Mouse (Mus musculus) liver, embryonic 16.5 days (tissue): ENCODE data around the gene Tmem255b. TPM values are rescaled to one million over a fixed set of nuclear protein-coding genes. Genes with fewer than 3 reads are reported as not detected.

Source experiments
- ATAC-seq: fragments of 200-750 bp; cut with Nextera tagmentation; 2 replicates; pipeline ENCODE4 v1.8.0; 2017; ENCODE audit warnings: low read depth, mild to moderate bottlenecking, moderate number of reproducible peaks, moderate library complexity
- H3K27ac ChIP-seq: fragments of 300-500 bp; sonication (generic); 2 replicates; pipeline ENCODE4 v1.5.1; 2014; ENCODE audit warnings: mild to moderate bottlenecking, low read length
- H3K27me3 ChIP-seq: fragments of 300-500 bp; sonication (generic); 2 replicates; pipeline ENCODE4 v1.6.1; 2014; ENCODE audit warnings: low read depth, low read length, mixed read lengths; ENCODE audit not compliant: control insufficient read depth, insufficient read depth
- H3K36me3 ChIP-seq: fragments of 300-500 bp; sonication (generic); 2 replicates; pipeline ENCODE4 v1.6.1; 2014; ENCODE audit warnings: mild to moderate bottlenecking; ENCODE audit not compliant: control insufficient read depth, insufficient read depth
- H3K4me1 ChIP-seq: fragments of 300-500 bp; sonication (generic); 2 replicates; pipeline ENCODE4 v1.6.1; 2014; ENCODE audit warnings: low read depth, low read length, mixed read lengths; ENCODE audit not compliant: control insufficient read depth
- H3K4me2 ChIP-seq: fragments of 300-500 bp; sonication (generic); 2 replicates; pipeline ENCODE4 v1.6.1; 2014; ENCODE audit warnings: low read depth, low read length, mixed read lengths
- H3K4me3 ChIP-seq: fragments of 300-500 bp; sonication (generic); 2 replicates; pipeline ENCODE4 v1.5.1; 2014; ENCODE audit warnings: low read depth, mild to moderate bottlenecking, low read length
- H3K9ac ChIP-seq: fragments of 300-500 bp; sonication (generic); 2 replicates; pipeline ENCODE4 v1.6.1; 2014; ENCODE audit warnings: low read depth, low read length
- H3K9me3 ChIP-seq: fragments of 300-500 bp; sonication (generic); replicated peaks from 2 replicates; pipeline ENCODE4 v1.6.1; 2016; ENCODE audit warnings: low read length; ENCODE audit not compliant: control insufficient read depth
- WGBS: fragments of 180-500 bp; shearing (Covaris S2); extraction: QIAGEN DNeasy Blood & Tissue Kit; methylation state at CpG from one replicate; pipeline ENCODE4 v1.1.7; 2014; ENCODE audit not compliant: insufficient replicate concordance; 5-methylcytosine and 5-hydroxymethylcytosine counted together
- polyA plus RNA-seq: library from polyadenylated mRNA; unstranded; fragments of >200 nt; fragmentation: Nextera tagmentation; extraction: Ambion mirVana; gene quantifications from 2 replicates; pipeline ENCODE4 v1.2.1, GENCODE M21; 2015

Tmem255b gene
- polyA plus RNA-seq, 1 experiment from 2014 or later, result 0.12 TPM

DNA sequence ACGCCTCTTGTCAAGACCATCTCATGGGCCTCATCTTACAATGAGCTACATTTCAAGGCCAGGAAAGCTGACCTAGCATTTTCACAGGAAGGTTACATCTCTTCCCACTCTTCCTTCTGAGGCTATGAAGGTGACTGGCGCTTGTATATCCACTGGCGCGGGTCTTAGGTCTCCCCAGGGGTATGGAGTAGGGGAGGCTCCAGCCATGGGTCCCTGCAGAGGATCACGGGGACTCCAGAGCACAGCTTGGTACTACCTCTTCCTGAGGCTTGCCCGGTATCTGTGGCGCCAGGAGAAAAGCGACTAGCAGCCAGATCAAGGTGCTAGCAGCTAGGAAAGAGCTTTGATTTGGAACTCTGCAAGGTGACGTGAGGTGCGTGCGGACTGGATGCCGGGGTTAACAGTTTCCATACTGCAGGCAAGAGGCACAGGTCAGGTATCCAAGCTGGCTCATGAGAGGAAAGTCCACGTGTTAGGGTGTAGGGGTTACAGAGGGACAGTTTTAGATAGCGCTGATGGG lies 56.6 kb downstream of the Tmem255b start:
- H3K9me3 ChIP-seq, result no peaks in the 10 kb centered on the region
- no peaks in the 10 kb centered on the region for H3K4me1 ChIP-seq
- no peak overlapping the region for H3K9ac ChIP-seq
- H3K27me3 ChIP-seq, result peaks cover 34% of the 10 kb centered on the region
- no peaks in the 10 kb centered on the region for H3K36me3 ChIP-seq
- ATAC-seq, result no peak
- 69% methylated on average over 14 of the region's 14 CpGs for WGBS
- H3K27ac ChIP-seq, result no peak overlapping the region
- no peak overlapping the region for H3K4me2 ChIP-seq
- no peak overlapping the region for H3K4me3 ChIP-seq

DNA sequence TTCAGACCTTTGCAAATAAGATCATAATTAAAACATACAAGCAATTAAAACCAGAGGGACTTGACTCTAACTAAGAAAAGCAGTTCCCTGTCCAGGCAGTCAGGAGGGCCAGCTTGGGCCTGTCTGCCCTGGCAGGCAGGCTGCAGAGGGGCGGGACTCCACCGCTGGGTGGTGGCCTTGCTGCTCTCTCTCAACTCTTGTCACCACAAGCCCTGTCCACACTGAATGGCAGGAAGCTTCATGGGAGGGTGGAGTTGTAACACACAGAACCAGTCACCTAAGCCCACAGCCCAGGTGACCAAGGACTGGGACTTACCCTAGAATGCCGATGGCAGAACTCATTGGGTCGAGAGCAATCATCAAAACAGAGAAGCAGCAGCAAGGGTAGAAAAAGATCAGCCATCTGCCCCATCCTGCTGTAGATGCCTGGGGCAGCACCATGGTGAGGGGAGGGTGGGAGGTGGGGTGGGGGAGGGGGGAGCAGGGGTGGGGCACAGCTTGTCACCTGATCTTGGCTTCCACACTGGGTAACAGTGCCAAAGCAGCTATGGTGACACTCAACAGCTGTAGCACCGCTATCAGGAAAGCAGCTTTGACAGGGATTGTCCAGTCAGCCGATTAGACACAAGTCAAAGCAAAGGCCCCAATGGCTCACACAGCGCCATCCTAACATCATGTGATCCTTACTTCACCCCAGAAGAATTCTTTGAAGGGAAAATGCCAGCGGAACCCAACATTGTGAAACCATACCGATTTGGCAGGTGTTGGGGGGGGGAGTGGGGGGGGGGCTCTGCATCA lies 57.4 kb downstream of the Tmem255b start:
- ATAC-seq, result no peak
- 39% methylated on average over 9 of the region's 9 CpGs for WGBS

DNA sequence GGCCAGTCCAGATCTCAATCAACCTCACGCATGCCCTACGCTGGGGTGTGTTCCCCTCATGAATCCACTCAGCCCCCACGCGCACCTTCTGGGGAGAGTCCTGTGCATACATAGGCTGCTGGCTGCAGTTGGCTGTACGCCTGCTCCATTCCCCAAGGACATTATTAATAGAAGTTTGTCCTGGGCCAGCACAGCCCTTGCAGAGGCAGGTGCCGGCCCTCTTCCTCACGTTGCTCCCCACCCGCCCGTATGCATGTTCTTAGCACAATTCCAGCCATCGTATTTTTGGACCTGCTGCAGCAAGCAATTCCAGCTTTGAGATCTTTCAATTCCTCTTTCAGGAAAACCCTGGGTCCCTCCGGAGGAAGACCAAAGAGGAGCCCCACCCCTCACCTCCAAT lies 58.0 kb downstream of the Tmem255b start:
- Histone ChIP-seq H3K4me2 (no peak overlapping the region), H3K27ac (no peak overlapping the region), H3K9ac (no peak overlapping the region), H3K9me3 (no peaks in the 10 kb centered on the region), H3K4me3 (no peak overlapping the region), H3K27me3 (peaks cover 34% of the 10 kb centered on the region), H3K4me1 (no peaks in the 10 kb centered on the region), H3K36me3 (no peaks in the 10 kb centered on the region)
- WGBS, result 60% methylated on average over 11 of the region's 11 CpGs
- ATAC-seq, result no peak

More for the DNA sequence above, 57.4 kb downstream of the Tmem255b start:
- H3K27ac ChIP-seq, result no peak overlapping the region
- H3K9ac ChIP-seq, result no peak overlapping the region
- no peak overlapping the region for H3K4me2 ChIP-seq
- H3K9me3 ChIP-seq, result no peaks in the 10 kb centered on the region
- no peaks in the 10 kb centered on the region for H3K36me3 ChIP-seq
- no peaks in the 10 kb centered on the region for H3K4me1 ChIP-seq
- peaks cover 34% of the 10 kb centered on the region for H3K27me3 ChIP-seq
- H3K4me3 ChIP-seq, result no peak overlapping the region

DNA sequence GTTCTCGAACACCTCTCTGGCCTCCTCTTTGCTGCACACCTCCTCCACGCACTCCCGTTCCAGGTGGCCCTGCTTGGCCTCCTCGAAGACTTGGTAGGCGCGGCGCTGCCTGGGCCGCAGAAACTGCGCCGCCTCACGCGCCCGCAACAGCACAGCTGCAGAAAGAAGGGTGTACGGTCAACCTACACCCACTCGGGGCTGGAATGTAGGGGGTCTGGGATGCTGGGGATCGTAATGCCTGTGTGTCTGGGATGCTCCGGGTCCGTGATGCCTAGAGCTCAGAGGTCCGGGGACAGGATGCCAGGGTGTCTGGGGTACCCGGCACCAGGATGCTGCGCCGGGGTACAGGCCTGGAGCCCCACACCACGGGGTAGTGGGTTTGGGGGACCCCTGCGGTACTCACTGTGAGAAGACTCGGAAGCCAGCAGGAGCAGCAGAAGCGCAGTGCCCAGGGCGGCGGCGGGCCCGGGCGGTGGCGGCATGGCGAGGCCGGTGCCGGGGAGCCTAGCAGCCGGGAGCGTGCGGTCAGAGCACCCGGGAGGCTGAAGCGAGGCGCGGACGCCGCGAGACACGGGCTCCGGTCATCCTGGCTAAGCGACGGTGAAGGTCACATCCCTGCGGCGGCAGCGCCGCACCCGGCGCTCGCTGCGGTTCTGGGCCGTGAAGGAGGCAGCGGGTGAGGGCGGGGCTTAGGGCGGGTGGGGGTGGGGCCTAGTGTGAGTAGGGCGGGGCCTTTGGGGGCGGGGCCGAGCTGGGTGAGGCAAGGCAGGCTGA lies 59.1 kb downstream of the Tmem255b start, which contains the start of gene Gas6:
Gene Gas6 (minus strand): TSS at position 633 of the 774 bp plus-strand sequence.
- H3K27me3 ChIP-seq, result peaks cover 34% of the 10 kb centered on the region
- H3K4me1 ChIP-seq, result no peaks in the 10 kb centered on the region
- peak within 1 kb of the TSS; percentile 48 for H3K4me3 ChIP-seq
- 3% methylated on average over 63 of the region's 64 CpGs for WGBS
- H3K27ac ChIP-seq, result no peak within 1 kb of the TSS
- no peaks in the 10 kb centered on the region for H3K9me3 ChIP-seq
- H3K36me3 ChIP-seq, result no peaks in the 10 kb centered on the region
- H3K9ac ChIP-seq, result peak within 1 kb of the TSS; percentile 24; the same call in 1 of the 2 replicates
- peak; percentile 45; the same call in 1 of the 2 replicates for ATAC-seq
- peak within 1 kb of the TSS; percentile 56 for H3K4me2 ChIP-seq

DNA sequence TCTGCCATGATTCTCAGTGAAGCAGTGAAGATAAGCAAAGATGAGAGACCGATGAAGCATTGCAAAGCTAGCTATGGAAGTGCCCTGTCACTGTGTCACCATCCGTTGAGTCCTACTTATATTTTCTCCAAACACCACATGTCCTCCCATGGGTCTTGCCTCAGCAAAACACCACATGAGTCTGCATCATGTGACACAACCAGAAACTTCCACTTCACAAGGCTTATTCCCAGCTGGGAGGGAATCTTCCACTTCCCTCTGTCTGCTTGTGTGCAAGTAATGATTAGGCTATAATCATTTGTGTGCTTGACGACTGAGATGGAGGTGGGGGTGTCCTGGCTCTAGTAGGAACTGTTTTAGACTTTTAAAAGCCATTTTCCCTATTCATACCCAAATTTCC lies 66.2 kb downstream of the Tmem255b start:
- ATAC-seq, result no peak
- Histone ChIP-seq H3K9me3 (no peaks in the 10 kb centered on the region), H3K27me3 (no peaks in the 10 kb centered on the region), H3K27ac (no peak overlapping the region), H3K4me3 (no peak overlapping the region), H3K4me1 (no peaks in the 10 kb centered on the region), H3K4me2 (no peak overlapping the region), H3K36me3 (no peaks in the 10 kb centered on the region), H3K9ac (no peak overlapping the region)
- 42% methylated on average over 3 of the region's 3 CpGs for WGBS

DNA sequence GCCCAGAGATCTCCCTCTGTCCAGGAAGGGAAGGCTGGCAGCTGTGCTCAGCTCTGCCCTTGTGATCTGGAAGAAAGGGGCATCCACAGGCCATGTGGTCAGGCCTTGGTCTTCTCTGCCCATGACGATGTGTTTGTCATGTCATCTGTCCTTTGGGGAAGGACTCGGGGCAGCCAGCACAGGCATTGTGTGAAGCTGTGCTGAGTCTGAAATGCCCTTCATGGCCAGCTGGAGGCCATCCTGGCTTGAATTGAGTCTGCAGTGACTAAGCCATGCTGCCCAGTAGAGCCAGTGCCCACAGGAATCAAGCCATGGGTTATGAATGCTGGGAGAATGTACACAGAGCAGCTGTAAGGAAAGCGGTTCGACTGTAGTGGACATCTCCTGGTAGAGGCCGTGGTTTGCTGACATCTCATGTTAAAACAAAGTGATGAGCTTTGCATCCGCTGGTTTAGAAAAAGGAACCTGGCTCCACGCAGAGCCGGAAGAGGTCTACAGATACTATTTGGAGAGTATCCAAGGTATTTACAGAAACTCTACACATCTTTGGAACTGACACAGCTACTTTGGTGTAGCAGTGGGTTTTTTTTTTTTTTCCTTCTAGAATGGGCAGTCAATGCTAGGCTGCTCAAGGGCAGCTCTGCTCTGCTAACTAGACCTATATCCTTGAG lies 69.1 kb downstream of the Tmem255b start:
- Histone ChIP-seq H3K9me3 (no peaks in the 10 kb centered on the region), H3K27me3 (no peaks in the 10 kb centered on the region), H3K4me3 (no peak overlapping the region), H3K27ac (no peak overlapping the region), H3K36me3 (no peaks in the 10 kb centered on the region), H3K4me2 (no peak overlapping the region), H3K4me1 (no peaks in the 10 kb centered on the region), H3K9ac (no peak overlapping the region)
- ATAC-seq, result no peak
- 54% methylated on average over 8 of the region's 8 CpGs for WGBS

DNA sequence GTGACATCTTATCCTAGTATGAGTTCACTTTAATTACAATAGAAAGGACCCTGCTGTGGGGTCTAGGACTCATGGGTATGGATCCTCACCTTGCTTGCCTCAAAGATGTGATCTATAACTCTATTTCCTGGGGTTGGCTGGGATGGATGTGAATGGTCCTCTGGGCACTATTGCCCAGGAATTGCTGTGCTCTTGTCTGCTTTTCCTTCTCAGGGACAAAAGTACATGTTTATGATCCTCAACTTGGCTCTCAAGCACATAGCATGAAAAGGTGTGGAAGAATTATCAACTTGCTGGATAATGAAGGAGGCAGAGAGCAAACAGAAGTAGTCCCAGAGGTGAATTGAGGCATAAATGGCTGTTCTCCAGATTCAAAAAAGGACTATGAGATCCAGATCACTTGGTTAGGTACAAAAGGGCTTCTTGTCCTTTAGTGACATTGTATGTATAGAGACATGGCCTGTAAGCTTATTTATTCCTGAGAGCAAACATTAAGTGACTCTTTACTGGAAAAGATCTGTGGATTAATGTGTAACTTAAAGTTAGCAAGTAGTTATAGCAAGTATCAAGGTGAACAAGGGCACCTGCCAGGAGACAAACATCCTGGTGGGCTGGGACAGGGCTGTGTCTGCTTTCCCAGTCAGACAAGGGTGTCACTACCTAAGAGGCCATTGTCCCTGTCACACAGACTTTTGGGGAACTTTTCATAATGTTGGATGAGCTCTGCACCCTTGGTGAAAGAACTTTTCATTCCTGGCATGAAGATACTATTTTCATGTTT lies 70.1 kb downstream of the Tmem255b start:
- Histone ChIP-seq H3K27ac (no peak overlapping the region), H3K9me3 (no peaks in the 10 kb centered on the region)
- ATAC-seq, result peak; percentile 43; the same call in 1 of the 2 replicates

DNA sequence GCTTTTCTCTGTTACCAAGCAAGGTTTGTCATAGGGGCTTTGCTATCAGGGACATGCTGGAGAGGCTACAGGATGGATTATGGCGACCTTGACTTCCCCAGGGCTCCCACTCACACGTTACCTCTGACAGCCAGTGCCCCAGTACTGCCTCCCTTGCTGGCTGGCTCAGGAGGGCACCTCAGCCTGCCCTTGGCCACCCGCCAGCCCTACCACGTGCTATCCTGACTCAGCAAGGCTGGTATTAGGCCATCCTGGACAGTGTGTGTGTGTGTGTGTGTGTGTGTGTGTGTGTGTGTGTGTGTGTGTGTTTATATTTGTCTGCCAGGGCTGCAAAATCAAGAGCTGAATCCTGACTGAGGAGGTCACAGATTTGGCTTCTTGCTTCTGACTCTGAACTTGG lies 71.9 kb downstream of the Tmem255b start:
- 25% methylated on average over 4 of the region's 4 CpGs for WGBS
- Histone ChIP-seq H3K9me3 (no peaks in the 10 kb centered on the region), H3K4me3 (no peak overlapping the region), H3K4me2 (no peak overlapping the region), H3K27me3 (no peaks in the 10 kb centered on the region), H3K27ac (no peak overlapping the region), H3K36me3 (no peaks in the 10 kb centered on the region), H3K9ac (no peak overlapping the region), H3K4me1 (no peaks in the 10 kb centered on the region)
- peak; percentile 70 for ATAC-seq

More for the DNA sequence above, 70.1 kb downstream of the Tmem255b start:
- H3K4me1 ChIP-seq, result no peaks in the 10 kb centered on the region
- no peaks in the 10 kb centered on the region for H3K36me3 ChIP-seq
- no peak overlapping the region for H3K4me2 ChIP-seq
- H3K27me3 ChIP-seq, result no peaks in the 10 kb centered on the region
- no peak overlapping the region for H3K4me3 ChIP-seq
- H3K9ac ChIP-seq, result no peak overlapping the region
